Mouse (Mus musculus) heart, embryonic 16.5 days (tissue): ENCODE results near the gene Ssh2. TPM values are rescaled to one million over a fixed set of nuclear protein-coding genes. Genes with fewer than 3 reads are reported as not detected.

Experiments
- ATAC-seq: fragments of 200-750 bp; cut with Nextera tagmentation; replicated peaks from 2 replicates; pipeline ENCODE4 v1.8.0; 2017; ENCODE audit warnings: moderate number of reproducible peaks; ENCODE audit not compliant: insufficient read depth, low FRiP score; ENCODE audit errors: extremely low read depth
- H3K27ac ChIP-seq: fragments of 300-500 bp; sonication (generic); 2 replicates; pipeline ENCODE4 v1.5.1; 2014; ENCODE audit warnings: mild to moderate bottlenecking, low read length, control low read depth, moderate library complexity
- H3K27me3 ChIP-seq: fragments of 300-500 bp; sonication (generic); 2 replicates; pipeline ENCODE4 v1.6.1; 2014; ENCODE audit warnings: low read length, mixed read lengths; ENCODE audit not compliant: control insufficient read depth, insufficient read depth
- H3K36me3 ChIP-seq: fragments of 300-500 bp; sonication (generic); 2 replicates; pipeline ENCODE4 v1.6.1; 2014; ENCODE audit not compliant: control insufficient read depth, insufficient read depth
- H3K4me1 ChIP-seq: fragments of 300-500 bp; sonication (generic); 2 replicates; pipeline ENCODE4 v1.6.1; 2014; ENCODE audit warnings: low read length, mixed read lengths; ENCODE audit not compliant: control insufficient read depth, insufficient read depth
- H3K4me2 ChIP-seq: fragments of 300-500 bp; sonication (generic); 2 replicates; pipeline ENCODE4 v1.6.1; 2014; ENCODE audit warnings: low read depth, mild to moderate bottlenecking, control low read depth, low read length
- H3K4me3 ChIP-seq: fragments of 300-500 bp; sonication (generic); 2 replicates; pipeline ENCODE4 v1.5.1; 2014; ENCODE audit warnings: mild to moderate bottlenecking, control low read depth, low read length
- H3K9ac ChIP-seq: fragments of 300-500 bp; sonication (generic); 2 replicates; pipeline ENCODE4 v1.6.1; 2014; ENCODE audit warnings: low read length, control low read depth
- H3K9me3 ChIP-seq: fragments of 300-500 bp; sonication (generic); replicated peaks from 2 replicates; pipeline ENCODE4 v1.6.1; 2016; ENCODE audit warnings: low read length; ENCODE audit not compliant: control insufficient read depth
- WGBS: fragments of 180-500 bp; shearing (Covaris S2); extraction: QIAGEN DNeasy Blood & Tissue Kit; methylation state at CpG from one replicate; pipeline ENCODE4 v1.1.7; 2014; 5-methylcytosine and 5-hydroxymethylcytosine counted together
- polyA plus RNA-seq: library from polyadenylated mRNA; unstranded; fragments of >200 nt; fragmentation: Nextera tagmentation; extraction: Ambion mirVana; gene quantifications from 2 replicates; pipeline ENCODE4 v1.2.1, GENCODE M21; 2015

The Ssh2 gene
- polyA plus RNA-seq, 1 experiment from 2014 or later: 25.5 TPM

DNA sequence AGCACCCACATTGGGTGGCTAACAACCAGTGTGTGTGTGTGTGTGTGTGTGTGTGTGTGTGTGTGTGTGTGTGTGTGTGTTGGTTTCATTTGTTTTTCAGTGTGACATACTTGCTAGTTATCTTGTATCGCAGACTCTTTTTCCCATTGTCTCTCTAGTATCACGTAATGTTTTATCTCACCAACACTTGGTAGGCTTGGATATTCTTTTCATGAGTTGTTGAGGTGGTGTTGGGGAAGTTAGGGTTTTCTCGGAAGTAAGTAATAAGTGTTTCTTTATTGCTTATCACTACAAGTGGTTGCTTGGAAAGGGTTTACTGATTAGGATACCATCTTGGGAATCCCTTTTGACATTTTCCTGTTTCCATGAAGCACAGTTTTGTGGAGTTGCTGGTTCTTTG lies 91.1 kb downstream of the Ssh2 start:
- H3K4me3 ChIP-seq: no peak overlapping the region
- no peaks in the 10 kb centered on the region for H3K4me1 ChIP-seq
- no peaks in the 10 kb centered on the region for H3K9me3 ChIP-seq
- 64% methylated on average over 3 of the region's 3 CpGs for WGBS
- no peak overlapping the region for H3K27ac ChIP-seq
- H3K4me2 ChIP-seq: no peak overlapping the region
- ATAC-seq: no peak
- no peaks in the 10 kb centered on the region for H3K27me3 ChIP-seq
- H3K9ac ChIP-seq: no peak overlapping the region
- H3K36me3 ChIP-seq: no peaks in the 10 kb centered on the region

DNA sequence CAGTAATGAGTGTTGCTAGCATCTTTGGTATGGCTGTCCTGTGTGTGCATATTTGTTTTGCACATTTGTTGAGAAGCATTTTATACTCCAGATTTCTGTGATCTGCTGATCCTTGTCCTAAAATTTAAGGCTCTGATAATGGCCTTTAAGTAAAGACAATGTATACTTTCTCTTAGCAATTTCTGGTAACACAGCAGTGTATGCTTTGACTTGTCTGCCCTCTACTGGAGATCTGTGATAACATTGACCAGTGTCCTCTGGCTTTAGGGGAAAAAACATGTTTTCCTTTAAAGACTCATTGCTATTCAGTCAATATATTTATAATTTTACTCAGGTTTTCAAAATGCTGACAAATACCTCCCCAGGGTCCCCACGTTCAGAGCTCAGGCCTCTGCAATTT lies 92.4 kb downstream of the Ssh2 start:
- no peak for ATAC-seq
- Histone ChIP-seq H3K9me3 (no peaks in the 10 kb centered on the region), H3K36me3 (no peaks in the 10 kb centered on the region), H3K4me2 (no peak overlapping the region), H3K4me1 (no peaks in the 10 kb centered on the region), H3K4me3 (no peak overlapping the region), H3K9ac (no peak overlapping the region), H3K27ac (no peak overlapping the region), H3K27me3 (no peaks in the 10 kb centered on the region)
- WGBS: 0% methylated on average over 1 of the region's 1 CpGs

DNA sequence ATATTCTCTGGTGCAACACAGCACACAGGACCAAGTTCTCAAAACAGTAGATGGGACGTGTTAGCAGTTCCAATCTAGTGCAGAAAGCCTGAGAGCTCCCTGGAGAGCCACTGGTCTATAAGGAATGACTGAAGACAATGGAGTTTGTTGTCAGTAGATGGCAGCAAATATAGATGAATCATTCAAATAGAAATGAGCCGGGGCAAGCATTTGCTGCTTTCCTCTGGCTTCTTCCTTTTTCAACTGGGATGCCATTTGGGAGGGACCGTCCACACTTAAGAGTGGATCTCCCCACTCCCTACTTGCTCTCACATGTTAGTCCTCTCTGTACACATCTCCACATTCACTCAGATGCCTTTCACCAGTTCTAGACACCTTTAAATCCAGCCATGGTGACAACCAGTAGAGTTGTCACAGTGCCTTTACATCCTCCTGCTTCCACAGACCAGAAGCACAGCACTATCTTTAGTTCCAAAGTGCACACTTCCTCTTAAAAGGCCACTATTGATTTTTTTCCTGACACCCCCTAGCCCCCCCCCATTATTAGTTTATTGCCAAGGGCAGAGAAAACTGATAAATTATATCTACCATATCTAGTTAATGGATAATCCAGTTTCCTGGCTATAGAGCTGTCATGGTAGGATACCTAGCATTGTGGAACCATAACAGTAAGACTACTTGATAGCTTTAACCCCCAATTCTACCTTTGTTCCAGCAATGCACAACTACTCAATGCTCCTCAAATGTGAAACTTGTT lies 101.8 kb downstream of the Ssh2 start:
- Histone ChIP-seq H3K4me1 (peaks cover 9% of the 10 kb centered on the region), H3K9ac (no peak overlapping the region), H3K4me2 (no peak overlapping the region), H3K36me3 (no peaks in the 10 kb centered on the region), H3K4me3 (no peak overlapping the region), H3K9me3 (no peaks in the 10 kb centered on the region), H3K27ac (no peak overlapping the region), H3K27me3 (no peaks in the 10 kb centered on the region)
- 23% methylated on average over 3 of the region's 3 CpGs for WGBS
- no peak for ATAC-seq

DNA sequence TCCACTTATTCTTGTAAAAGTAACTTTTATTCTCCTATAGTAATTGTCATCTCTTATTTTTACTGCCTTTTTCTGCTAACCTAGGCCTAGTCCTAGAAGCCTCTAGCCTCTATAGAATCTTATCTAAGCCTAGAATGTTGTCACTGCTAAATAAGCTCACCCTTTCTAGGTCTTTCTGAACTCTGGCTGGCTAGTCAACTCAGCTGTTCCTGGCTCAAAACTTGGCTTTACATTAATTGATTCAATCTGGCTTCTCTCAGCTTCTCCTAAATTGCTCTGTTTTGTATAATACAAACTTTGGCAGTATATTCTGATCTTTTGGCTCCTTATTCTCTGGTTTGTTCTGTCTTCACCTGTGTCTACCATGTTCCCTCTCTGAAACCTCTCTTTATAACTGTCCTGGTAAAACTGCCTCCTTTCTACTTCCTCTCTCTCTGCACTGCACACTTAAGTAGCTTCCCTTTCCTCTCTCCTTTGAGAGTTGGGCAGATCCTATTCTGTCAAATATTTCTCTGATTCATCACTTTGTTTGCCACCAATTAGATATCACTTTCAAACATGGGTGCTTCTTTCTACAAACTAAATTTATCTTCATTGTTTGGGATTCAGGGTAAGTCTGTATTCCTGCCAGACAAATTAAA lies 102.5 kb downstream of the Ssh2 start:
- peaks cover 9% of the 10 kb centered on the region for H3K4me1 ChIP-seq
- H3K4me2 ChIP-seq: no peak overlapping the region
- H3K27ac ChIP-seq: no peak overlapping the region
- H3K36me3 ChIP-seq: no peaks in the 10 kb centered on the region
- no peak overlapping the region for H3K4me3 ChIP-seq
- H3K9me3 ChIP-seq: no peaks in the 10 kb centered on the region
- no peak for ATAC-seq
- H3K27me3 ChIP-seq: no peaks in the 10 kb centered on the region
- H3K9ac ChIP-seq: no peak overlapping the region

DNA sequence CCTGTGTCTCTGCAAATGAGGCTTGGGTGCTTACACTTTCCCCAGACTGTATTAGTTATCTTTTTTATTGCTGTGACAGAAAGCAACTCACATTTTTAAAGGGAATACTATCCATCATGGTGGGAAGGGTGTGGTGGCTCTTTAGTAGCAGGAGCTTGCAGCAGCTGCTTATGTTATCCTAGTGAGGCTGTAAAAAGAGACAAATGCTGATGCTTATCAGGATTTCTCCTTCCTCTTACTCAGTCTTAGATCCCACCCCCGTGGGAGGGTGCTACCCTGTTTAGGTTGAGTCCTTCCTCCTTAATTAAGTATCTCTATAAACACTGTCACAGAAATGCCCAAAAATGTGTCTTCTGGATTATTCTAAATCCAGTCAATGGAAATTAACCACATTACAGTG lies 105.1 kb downstream of the Ssh2 start:
- no peaks in the 10 kb centered on the region for H3K9me3 ChIP-seq
- WGBS: 41% methylated on average over 1 of the region's 1 CpGs
- H3K4me1 ChIP-seq: peaks cover 4% of the 10 kb centered on the region; the same call in 1 of the 2 replicates
- ATAC-seq: no peak
- no peaks in the 10 kb centered on the region for H3K27me3 ChIP-seq
- H3K4me2 ChIP-seq: no peak overlapping the region
- no peak overlapping the region for H3K27ac ChIP-seq
- no peak overlapping the region for H3K9ac ChIP-seq
- H3K36me3 ChIP-seq: peaks cover 6% of the 10 kb centered on the region; the same call in 1 of the 2 replicates
- H3K4me3 ChIP-seq: no peak overlapping the region

- Histone ChIP-seq H3K27me3 (no peaks in the 10 kb centered on the region), H3K4me2 (no peak overlapping the region), H3K9me3 (0 out of 2 replicates have a peak, but pooled peaks cover 3% of the 10 kb centered on the region), H3K36me3 (peaks cover 5% of the 10 kb centered on the region; the same call in 1 of the 2 replicates), H3K9ac (no peak overlapping the region), H3K4me3 (no peak overlapping the region), H3K4me1 (peaks cover 4% of the 10 kb centered on the region), H3K27ac (no peak overlapping the region)
- no peak for ATAC-seq
- 82% methylated on average over 2 of the region's 2 CpGs for WGBS
Observed at GRCm38 (mm10) chr11:77330529-77330928, 114.4 kb downstream of the Ssh2 start.

DNA sequence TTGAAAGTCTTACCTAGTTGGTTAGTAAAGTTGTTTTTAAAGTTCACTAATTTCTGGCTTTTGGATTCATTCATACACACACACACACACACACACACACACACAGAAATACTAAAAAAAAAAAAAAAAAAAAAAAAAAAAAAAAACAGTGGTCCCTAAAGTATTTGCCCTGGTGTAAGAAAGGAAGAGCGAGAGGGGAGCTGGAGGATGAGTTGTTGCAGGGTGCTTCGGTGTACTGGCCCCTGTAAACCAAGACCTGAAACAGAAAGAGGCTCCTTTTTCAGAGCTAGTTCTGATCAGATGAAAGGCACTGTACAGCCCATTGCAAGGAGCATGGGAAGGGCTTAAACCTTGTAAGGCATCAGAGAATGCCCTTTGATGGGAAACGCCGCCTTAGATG lies 131.2 kb downstream of the Ssh2 start:
- H3K4me2 ChIP-seq: no peak overlapping the region
- ATAC-seq: no peak
- no peaks in the 10 kb centered on the region for H3K9me3 ChIP-seq
- no peak overlapping the region for H3K9ac ChIP-seq
- no peak overlapping the region for H3K27ac ChIP-seq
- H3K4me3 ChIP-seq: no peak overlapping the region
- H3K4me1 ChIP-seq: peaks cover 13% of the 10 kb centered on the region
- H3K36me3 ChIP-seq: no peaks in the 10 kb centered on the region
- WGBS: 76% methylated on average over 4 of the region's 4 CpGs
- H3K27me3 ChIP-seq: no peaks in the 10 kb centered on the region

DNA sequence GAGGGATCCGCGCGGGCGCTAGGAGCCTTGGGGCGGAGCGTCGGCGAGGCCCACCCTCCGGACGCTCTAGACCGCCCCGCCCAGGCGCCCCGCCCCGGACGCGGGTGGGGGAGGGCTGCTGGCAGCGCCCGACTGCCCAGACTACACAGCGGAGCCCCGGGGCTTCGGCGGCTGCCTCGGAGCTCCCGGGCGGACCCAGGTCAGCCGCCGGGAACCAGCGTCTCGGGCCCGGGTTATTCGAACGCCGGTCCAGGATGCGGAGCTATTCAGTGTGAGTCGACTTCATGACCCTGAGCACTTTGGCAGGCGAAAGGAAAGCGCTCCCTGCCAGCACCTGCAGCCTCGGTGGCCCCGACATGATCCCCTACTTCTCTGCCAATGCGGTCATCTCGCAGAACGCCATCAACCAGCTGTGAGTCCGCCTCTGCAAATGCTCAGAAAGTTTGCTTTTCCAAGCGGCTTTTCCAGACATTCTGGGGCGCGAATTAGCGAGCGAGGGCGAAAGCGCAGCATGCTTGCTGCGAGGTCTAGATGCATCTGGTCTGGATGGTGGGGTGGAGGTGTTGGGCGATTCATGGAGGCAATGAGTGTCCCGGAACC lies 132.2 kb downstream of the Ssh2 start:
- peak overlapping the region; percentile 94 for H3K27ac ChIP-seq
- H3K4me1 ChIP-seq: peaks cover 13% of the 10 kb centered on the region
- H3K27me3 ChIP-seq: no peaks in the 10 kb centered on the region
- peak overlapping the region; percentile 80 for H3K4me2 ChIP-seq
- no peaks in the 10 kb centered on the region for H3K9me3 ChIP-seq
- H3K4me3 ChIP-seq: peak overlapping the region; percentile 95
- WGBS: under 1% methylated on average over 54 of the region's 54 CpGs
- H3K36me3 ChIP-seq: no peaks in the 10 kb centered on the region
- peak overlapping the region; percentile 94 for H3K9ac ChIP-seq
- peak; percentile 100 for ATAC-seq

GRCm38 (mm10) chr11:77348985-77349384 lies 132.9 kb downstream of the Ssh2 start:
- Histone ChIP-seq H3K4me3 (peak overlapping the region; percentile 95), H3K4me2 (peak overlapping the region; percentile 80), H3K27me3 (no peaks in the 10 kb centered on the region), H3K36me3 (no peaks in the 10 kb centered on the region), H3K9ac (peak overlapping the region; percentile 94), H3K27ac (peak overlapping the region; percentile 94), H3K9me3 (no peaks in the 10 kb centered on the region), H3K4me1 (peaks cover 13% of the 10 kb centered on the region)
- WGBS: 10% methylated on average over 6 of the region's 6 CpGs
- no peak for ATAC-seq
